10 mouse cellular contexts compared by ENCODE assay signal in genomic region chr5:104333231-104333640, GRCm38 (mm10). TPM values are rescaled to one million over a fixed set of nuclear protein-coding genes. Genes with fewer than 3 reads are reported as not detected.
DNase-seq lines count a peak whose midpoint lies in the region; ATAC-seq and TF ChIP-seq lines count a peak whose summit lies in the region.
"Had no signal": no experiment of that assay in that cellular context is flagged by ENCODE, and none has a peak within 500 bp of the region (broad histone marks: within the 10 kb centered on the region; RNA-seq: fewer than 3 reads in every experiment).

No protein-coding gene starts in this region.

- dilution Hi-C loops in CH12.LX (cut with MboI; ENCODE audit: extremely low pct_ligation_motif_present, extremely low pct_unique_long_range_greater_than_20kb, low sequenced_read_pairs) = no loop called here

- ATAC-seq in heart, postnatal 0 days (ENCODE audit: insufficient read depth, low read depth) = peak; percentile 44; the same call in 1 of the 2 replicates
- peak; percentile 67; the same call in 1 of the 2 replicates for ATAC-seq in lung, embryonic 15.5 days (ENCODE audit: borderline replicate concordance, extremely low read depth, low FRiP score, low TSS enrichment)
- no peak for ATAC-seq in monocyte, adult 5-6 weeks (replicated peaks; ENCODE audit: insufficient number of reproducible peaks, low FRiP score, low TSS enrichment, poor library complexity, severe bottlenecking)

- H3K4me3 ChIP-seq in CH12.LX (replicated peaks in 1 of 3; ENCODE audit: low read depth in 2 of 3, low read length in 2 of 3, poor library complexity in 1 of 3) = no peak overlapping the region
- H3K4me3 ChIP-seq in heart, postnatal 0 days (ENCODE audit: low read depth, low read length) = no peak overlapping the region
- H3K4me3 ChIP-seq in lung, embryonic 15.5 days = no peak overlapping the region

- TF ChIP-seq CTCF in CH12.LX (conservative IDR thresholded peaks at IDR 0.05 in 1 of 2, IDR thresholded peaks at IDR 0.05 in 1 of 2; ENCODE audit: low read depth in 2 of 2, low read length in 2 of 2) = peak; percentile 87 to 88
- TF ChIP-seq CTCF in heart, postnatal 0 days (IDR thresholded peaks at IDR 0.05; ENCODE audit: low read depth) = peak; percentile 86

- no peak overlapping the region for H3K4me2 ChIP-seq in CH12.LX (ENCODE audit: insufficient read depth, low read depth, poor library complexity, severe bottlenecking)
- peak overlapping the region; percentile 22 for H3K4me2 ChIP-seq in heart, postnatal 0 days (ENCODE audit: low read depth, low read length)
- peak overlapping the region; percentile 43 for H3K4me2 ChIP-seq in lung, embryonic 15.5 days

- DNase-seq in CH12.LX (ENCODE audit: extremely low read depth) (peak; percentile 52), R1 (ENCODE audit: low read depth, low spot score) (peak; percentile 73)
- peak; percentile 86 for DNase-seq in embryo, embryonic 10.5 days (ENCODE audit: low spot score)
- DNase-seq in heart, postnatal 0 days (ENCODE audit: low spot score) = peak; percentile 58
- peak; percentile 68 for DNase-seq in kidney, postnatal 14 days
- DNase-seq in ovary, postnatal 36 days (ENCODE audit: low spot score) = peak; percentile 18

- no peak for TF ChIP-seq POLR2A in CH12.LX (IDR thresholded peaks at IDR 0.05; ENCODE audit: low read depth, low read length)

- peak; percentile 72 for TF ChIP-seq RAD21 in CH12.LX (IDR thresholded peaks at IDR 0.05; ENCODE audit: low read depth, low read length)

- H3K36me3 ChIP-seq in CH12.LX (replicated peaks in 1 of 2; ENCODE audit: control insufficient read depth in 1 of 2, insufficient read depth in 1 of 2, low read length in 1 of 2) = no peaks in the 10 kb centered on the region
- H3K36me3 ChIP-seq in heart, postnatal 0 days (replicated peaks; ENCODE audit: control insufficient read depth, insufficient read depth, low read length) = no peaks in the 10 kb centered on the region
- no peaks in the 10 kb centered on the region for H3K36me3 ChIP-seq in lung, embryonic 15.5 days

- peaks cover 0 to 12% of the 10 kb centered on the region in 2 experiments; a peak in 1 of 4 replicates for H3K4me1 ChIP-seq in CH12.LX (ENCODE audit: control insufficient read depth in 1 of 2, insufficient read depth in 2 of 2)
- no peaks in the 10 kb centered on the region for H3K4me1 ChIP-seq in heart, postnatal 0 days (ENCODE audit: control insufficient read depth, insufficient read depth)
- H3K4me1 ChIP-seq in lung, embryonic 15.5 days = peaks cover 8% of the 10 kb centered on the region

- H3K9ac ChIP-seq in CH12.LX (ENCODE audit: insufficient read depth, low read depth) = no peak overlapping the region
- no peak overlapping the region for H3K9ac ChIP-seq in heart, postnatal 0 days (replicated peaks; ENCODE audit: low read depth, low read length)
- H3K9ac ChIP-seq in lung, embryonic 15.5 days = no peak overlapping the region

- no peaks in the 10 kb centered on the region for H3K79me2 ChIP-seq in CH12.LX (replicated peaks; ENCODE audit: control insufficient read depth, extremely low read depth, insufficient read depth, poor library complexity, severe bottlenecking)

- H3K9me3 ChIP-seq in CH12.LX (replicated peaks; ENCODE audit: low read length) = no peaks in the 10 kb centered on the region
- H3K9me3 ChIP-seq in heart, postnatal 0 days (replicated peaks; ENCODE audit: control insufficient read depth, low read length) = no peaks in the 10 kb centered on the region
- H3K9me3 ChIP-seq in lung, embryonic 15.5 days = no peaks in the 10 kb centered on the region

- no peaks in the 10 kb centered on the region for H3K27me3 ChIP-seq in CH12.LX (replicated peaks)
- H3K27me3 ChIP-seq in heart, postnatal 0 days (ENCODE audit: control insufficient read depth, insufficient read depth, low read length) = no peaks in the 10 kb centered on the region
- H3K27me3 ChIP-seq in lung, embryonic 15.5 days = no peaks in the 10 kb centered on the region

- 18% methylated on average over 7 of the region's 7 CpGs for WGBS in heart, postnatal 0 days
- 18% methylated on average over 7 of the region's 7 CpGs for WGBS in lung, embryonic 15.5 days

- no peak for TF ChIP-seq EP300 in CH12.LX (IDR thresholded peaks at IDR 0.05; ENCODE audit: low read length)
- no peak for TF ChIP-seq EP300 in heart, postnatal 0 days (IDR thresholded peaks at IDR 0.05; ENCODE audit: low read depth)

- H3K27ac ChIP-seq in CH12.LX (ENCODE audit: insufficient read depth, low read depth) = no peak overlapping the region
- no peak overlapping the region for H3K27ac ChIP-seq in heart, postnatal 0 days (ENCODE audit: low read depth)
- H3K27ac ChIP-seq in lung, embryonic 15.5 days = 0 out of 2 replicates have a peak overlapping the region, but pooled peaks have one; percentile 24

- in situ Hi-C loops in CH12.LX (cut with MboI; ENCODE audit: low pct_ligation_motif_present, low pct_unique_long_range_greater_than_20kb, low sequenced_read_pairs) = loop anchor here (25.0 kb wide), 2 partner anchors 221 to 979 kb away; partner anchors contain the start of gene Sparcl1

TF ChIP-seq in CH12.LX, 34 proteins besides CTCF, POLR2A, EP300 and RAD21:
- TF ChIP-seq ETS1 (conservative IDR thresholded peaks at IDR 0.05; ENCODE audit: low read depth, low read length) = no peak
- TF ChIP-seq RCOR1 (conservative IDR thresholded peaks at IDR 0.05; ENCODE audit: low read depth, low read length) = no peak
- peak; percentile 71 for TF ChIP-seq SMC3 (IDR thresholded peaks at IDR 0.05; ENCODE audit: low read depth, low read length)

RNA-seq across cellular contexts. Expression of gene Mepe, which starts 8.1 kb away (rescaled TPM):
- total RNA-seq in CH12.LX (2012; rRNA removed) (not detected in 2 replicates), CH12.LX (2014; rRNA removed) (not detected in 2 replicates)
- polyA plus RNA-seq in CH12.LX (2012; ENCODE audit: insufficient read length, low read depth) = not detected in 2 replicates
- not detected in 2 replicates for total RNA-seq in heart, postnatal 0 days (2014; rRNA removed; ENCODE audit: low replicate concordance)
- polyA plus RNA-seq in heart, postnatal 0 days (2015; fragmentation: Nextera tagmentation; extraction: Ambion mirVana) = not detected in 2 replicates
- not detected in 2 replicates for polyA plus RNA-seq in lung, embryonic 15.5 days (2015; fragmentation: Nextera tagmentation; extraction: Ambion mirVana)
- total RNA-seq in monocyte, adult 5-6 weeks (2017) = not detected in 3 replicates
- polyA plus RNA-seq: gonadal fat pad, adult 2 months; stomach, embryonic 16.5 days had no signal

RNA-seq across cellular contexts. Expression of gene Ibsp, which starts 34.3 kb away (rescaled TPM):
- total RNA-seq in CH12.LX (2012; rRNA removed) = not detected in 2 replicates
- not detected in 2 replicates for total RNA-seq in CH12.LX (2014; rRNA removed)
- polyA plus RNA-seq in CH12.LX (2012; ENCODE audit: insufficient read length, low read depth) = not detected in 2 replicates
- not detected in 2 replicates for total RNA-seq in heart, postnatal 0 days (2014; rRNA removed; ENCODE audit: low replicate concordance)
- not detected in 2 replicates for polyA plus RNA-seq in heart, postnatal 0 days (2015; fragmentation: Nextera tagmentation; extraction: Ambion mirVana)
- 4.6 and 5.1 TPM in 2 replicates for polyA plus RNA-seq in lung, embryonic 15.5 days (2015; fragmentation: Nextera tagmentation; extraction: Ambion mirVana)
- not detected in 3 replicates for total RNA-seq in monocyte, adult 5-6 weeks (2017)
- polyA plus RNA-seq: gonadal fat pad, adult 2 months had no signal

Comparison
In these comparisons a context has a peak if more than half of its experiments do, and no peak if none do; other contexts are left out.
1. DNase-seq: peak in every context shown above with its lines; median percentile 86 in embryo, embryonic 10.5 days; 73 in R1; 68 in kidney, postnatal 14 days; 58 in heart, postnatal 0 days; 52 in CH12.LX; 18 in ovary, postnatal 36 days.